Mouse (Mus musculus): Measurements from ENCODE around the gene Elf1. TPM values are rescaled to one million over a fixed set of nuclear protein-coding genes. Genes with fewer than 3 reads are reported as not detected.
"Not testable (repeated sequence)": the region's sequence is repeated elsewhere in the genome, so short reads cannot be mapped to it uniquely, and the experiment has no call there.

Gene Elf1
- polyA plus RNA-seq, 2 experiments = 15.3 to 15.8 TPM

DNA sequence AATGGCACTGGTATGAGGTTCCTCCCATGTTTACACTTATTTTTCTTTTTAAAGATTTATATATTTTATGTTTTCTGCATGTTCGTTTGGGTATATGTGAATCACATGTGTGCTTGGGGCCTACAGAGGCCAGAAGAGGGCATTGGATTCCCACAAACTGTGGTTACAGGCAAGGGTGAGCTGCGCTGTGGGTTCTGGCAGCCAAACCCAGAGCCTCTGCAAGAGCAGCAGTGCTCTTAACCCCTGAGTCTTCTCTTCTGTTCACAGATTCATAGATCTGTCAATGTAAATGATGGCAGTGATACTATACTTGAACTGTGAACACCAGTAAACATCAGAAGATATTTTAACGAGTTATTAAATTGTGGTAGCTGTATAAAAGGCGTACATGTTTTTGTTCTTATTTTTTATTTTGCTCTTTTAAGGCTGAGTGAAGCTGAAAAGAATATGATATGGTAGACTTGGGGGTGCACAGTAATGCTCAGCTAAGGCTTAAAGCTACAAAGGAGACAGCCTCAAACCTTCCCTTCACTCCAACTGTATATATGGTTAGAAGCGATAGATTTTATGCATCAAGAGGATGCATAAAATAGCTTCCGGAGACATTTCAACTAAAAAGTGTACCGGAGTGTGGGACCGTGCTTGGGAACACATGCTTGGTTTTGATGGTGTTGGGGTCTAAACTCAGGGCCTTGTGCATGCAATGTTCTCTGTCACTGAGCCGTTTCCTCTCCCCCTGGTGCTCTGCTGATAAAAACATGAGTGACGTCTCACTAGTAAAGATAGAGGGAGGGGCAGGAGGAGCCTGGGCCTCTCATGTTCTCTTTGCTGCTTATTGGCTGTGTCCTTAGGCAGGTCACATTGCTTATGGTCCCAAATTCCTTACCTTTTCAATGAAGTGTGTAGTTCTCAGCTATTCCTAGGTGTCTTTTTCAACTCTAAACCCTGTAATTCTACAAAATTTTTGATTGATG lies 48.9 kb downstream of the Elf1 start:
- H3K4me1 ChIP-seq (ENCODE audit: control insufficient read depth, insufficient read depth, low read length) = no peaks in the 10 kb centered on the region
- no peaks in the 10 kb centered on the region for H3K36me3 ChIP-seq (ENCODE audit: control insufficient read depth, insufficient read depth, low read length)
- no peak overlapping the region for H3K4me2 ChIP-seq (replicated peaks; ENCODE audit: low read depth, low read length, severe bottlenecking)
- no peak overlapping the region for H3K9ac ChIP-seq (ENCODE audit: low read depth, low read length, severe bottlenecking)
- 79% methylated on average over 10 of the region's 10 CpGs for WGBS
- no peak overlapping the region for H3K27ac ChIP-seq (replicated peaks; ENCODE audit: low read depth, low read length)
- ATAC-seq (ENCODE audit: low FRiP score, low read depth) = no peak
- no peaks in the 10 kb centered on the region for H3K27me3 ChIP-seq (ENCODE audit: control insufficient read depth, insufficient read depth, low read length)
- DNase-seq (ENCODE audit: low spot score) = no peak
- H3K4me3 ChIP-seq (replicated peaks; ENCODE audit: low read length) = no peak overlapping the region
- TF ChIP-seq POLR2A (IDR thresholded peaks at IDR 0.05; ENCODE audit: borderline replicate concordance, extremely low read depth, insufficient read depth, insufficient read length) = no peak
- H3K9me3 ChIP-seq (ENCODE audit: control insufficient read depth, low read length) = no peaks in the 10 kb centered on the region

- no peak for TF ChIP-seq POLR2A (IDR thresholded peaks at IDR 0.05; ENCODE audit: borderline replicate concordance, extremely low read depth, insufficient read depth, insufficient read length)
- Histone ChIP-seq H3K9me3 (ENCODE audit: control insufficient read depth, low read length) (no peaks in the 10 kb centered on the region), H3K9ac (ENCODE audit: low read depth, low read length, severe bottlenecking) (no peak overlapping the region), H3K4me1 (ENCODE audit: control insufficient read depth, insufficient read depth, low read length) (no peaks in the 10 kb centered on the region), H3K36me3 (ENCODE audit: control insufficient read depth, insufficient read depth, low read length) (no peaks in the 10 kb centered on the region), H3K27me3 (ENCODE audit: control insufficient read depth, insufficient read depth, low read length) (no peaks in the 10 kb centered on the region), H3K4me3 (replicated peaks; ENCODE audit: low read length) (no peak overlapping the region), H3K4me2 (replicated peaks; ENCODE audit: low read depth, low read length, severe bottlenecking) (no peak overlapping the region), H3K27ac (replicated peaks; ENCODE audit: low read depth, low read length) (no peak overlapping the region)
- no peak for DNase-seq (ENCODE audit: low spot score)
- 92% methylated on average over 6 of the region's 6 CpGs for WGBS
- ATAC-seq (ENCODE audit: low FRiP score, low read depth) = no peak
These were observed 49.8 kb downstream of the Elf1 start for GRCm38 (mm10) chr14:79530761-79531160.

DNA sequence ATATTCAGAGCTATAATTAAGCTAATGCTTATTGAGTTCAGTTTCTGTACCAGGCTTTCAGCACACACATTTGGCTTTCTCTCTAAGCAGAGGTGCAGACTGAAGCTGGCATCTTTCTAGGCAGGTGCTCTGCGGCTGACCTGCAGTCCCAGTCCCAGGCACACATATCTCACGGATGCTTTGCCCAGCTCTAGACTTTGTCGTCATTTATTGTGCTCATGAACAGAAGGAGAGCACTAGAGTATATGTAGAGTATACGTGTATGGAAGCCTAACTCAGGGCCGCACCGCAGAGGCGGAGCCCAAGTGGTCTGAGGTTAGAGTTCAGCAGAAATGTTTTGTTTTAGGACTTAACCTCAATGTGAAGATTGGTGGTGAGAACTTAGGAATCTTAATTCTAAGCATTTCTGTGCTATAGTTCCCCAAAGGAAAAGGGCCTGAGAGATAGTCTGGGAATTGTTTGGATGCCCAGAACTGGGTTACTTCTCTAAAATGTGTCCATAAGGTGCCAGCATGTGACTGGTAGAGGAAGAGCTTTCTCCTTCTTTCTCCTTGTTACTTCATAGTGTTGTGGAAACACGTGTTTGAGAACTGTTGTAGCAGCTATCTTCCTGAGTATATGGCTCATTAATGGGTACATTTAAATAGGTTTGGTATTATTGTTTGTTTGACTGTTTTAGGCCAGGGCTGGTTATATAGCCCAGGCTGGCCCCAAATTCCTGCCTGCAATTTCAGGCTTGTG lies 51.2 kb downstream of the Elf1 start:
- Histone ChIP-seq H3K4me2 (replicated peaks; ENCODE audit: low read depth, low read length, severe bottlenecking) (no peak overlapping the region), H3K9ac (ENCODE audit: low read depth, low read length, severe bottlenecking) (no peak overlapping the region), H3K4me1 (ENCODE audit: control insufficient read depth, insufficient read depth, low read length) (no peaks in the 10 kb centered on the region), H3K4me3 (replicated peaks; ENCODE audit: low read length) (no peak overlapping the region), H3K36me3 (ENCODE audit: control insufficient read depth, insufficient read depth, low read length) (no peaks in the 10 kb centered on the region), H3K9me3 (ENCODE audit: control insufficient read depth, low read length) (no peaks in the 10 kb centered on the region), H3K27ac (replicated peaks; ENCODE audit: low read depth, low read length) (no peak overlapping the region), H3K27me3 (ENCODE audit: control insufficient read depth, insufficient read depth, low read length) (no peaks in the 10 kb centered on the region)
- DNase-seq (ENCODE audit: low spot score) (no peak), ATAC-seq (ENCODE audit: low FRiP score, low read depth) (no peak)
- 85% methylated on average over 8 of the region's 8 CpGs for WGBS
- TF ChIP-seq POLR2A (IDR thresholded peaks at IDR 0.05; ENCODE audit: borderline replicate concordance, extremely low read depth, insufficient read depth, insufficient read length) = no peak

DNA sequence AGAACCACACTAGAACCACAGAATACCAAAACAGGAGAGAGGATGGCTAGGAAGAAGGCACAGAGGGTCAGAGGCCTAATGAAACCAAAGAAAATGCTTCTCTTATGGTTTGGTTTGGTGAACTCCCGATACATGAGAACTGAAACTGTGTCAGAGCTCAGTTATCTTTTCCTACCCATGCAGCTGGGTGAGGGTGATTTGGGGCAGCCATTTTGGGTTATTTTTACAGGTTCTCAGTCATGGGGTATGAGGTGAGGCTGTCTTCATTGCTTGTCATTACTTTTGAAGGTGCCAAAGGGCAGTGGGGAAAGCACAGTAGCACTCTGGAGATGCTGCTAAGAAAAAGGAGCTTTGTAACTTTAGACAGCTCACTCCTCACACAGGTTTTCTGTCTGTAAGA lies 52.4 kb downstream of the Elf1 start:
- H3K27ac ChIP-seq (replicated peaks; ENCODE audit: low read depth, low read length) = no peak overlapping the region
- no peaks in the 10 kb centered on the region for H3K36me3 ChIP-seq (ENCODE audit: control insufficient read depth, insufficient read depth, low read length)
- no peaks in the 10 kb centered on the region for H3K4me1 ChIP-seq (ENCODE audit: control insufficient read depth, insufficient read depth, low read length)
- no peak overlapping the region for H3K4me3 ChIP-seq (replicated peaks; ENCODE audit: low read length)
- no peak for ATAC-seq (ENCODE audit: low FRiP score, low read depth)
- no peaks in the 10 kb centered on the region for H3K9me3 ChIP-seq (ENCODE audit: control insufficient read depth, low read length)
- no peak overlapping the region for H3K9ac ChIP-seq (ENCODE audit: low read depth, low read length, severe bottlenecking)
- TF ChIP-seq POLR2A (IDR thresholded peaks at IDR 0.05; ENCODE audit: borderline replicate concordance, extremely low read depth, insufficient read depth, insufficient read length) = no peak
- no peaks in the 10 kb centered on the region for H3K27me3 ChIP-seq (ENCODE audit: control insufficient read depth, insufficient read depth, low read length)
- H3K4me2 ChIP-seq (replicated peaks; ENCODE audit: low read depth, low read length, severe bottlenecking) = no peak overlapping the region
- 83% methylated on average over 1 of the region's 1 CpGs for WGBS
- DNase-seq (ENCODE audit: low spot score) = no peak

GRCm38 (mm10) chr14:79534206-79534605 lies 53.2 kb downstream of the Elf1 start:
- Histone ChIP-seq H3K27me3 (ENCODE audit: control insufficient read depth, insufficient read depth, low read length) (no peaks in the 10 kb centered on the region), H3K4me1 (ENCODE audit: control insufficient read depth, insufficient read depth, low read length) (no peaks in the 10 kb centered on the region), H3K4me3 (replicated peaks; ENCODE audit: low read length) (no peak overlapping the region), H3K9me3 (ENCODE audit: control insufficient read depth, low read length) (no peaks in the 10 kb centered on the region), H3K4me2 (replicated peaks; ENCODE audit: low read depth, low read length, severe bottlenecking) (no peak overlapping the region), H3K9ac (ENCODE audit: low read depth, low read length, severe bottlenecking) (no peak overlapping the region), H3K36me3 (ENCODE audit: control insufficient read depth, insufficient read depth, low read length) (no peaks in the 10 kb centered on the region), H3K27ac (replicated peaks; ENCODE audit: low read depth, low read length) (no peak overlapping the region)
- no peak for TF ChIP-seq POLR2A (IDR thresholded peaks at IDR 0.05; ENCODE audit: borderline replicate concordance, extremely low read depth, insufficient read depth, insufficient read length)
- no peak for ATAC-seq (ENCODE audit: low FRiP score, low read depth)
- no peak for DNase-seq (ENCODE audit: low spot score)
- 92% methylated on average over 3 of the region's 3 CpGs for WGBS

GRCm38 (mm10) chr14:79534656-79535055 lies 53.7 kb downstream of the Elf1 start:
- WGBS = 88% methylated on average over 4 of the region's 4 CpGs
- not testable (repeated sequence) for H3K4me1 ChIP-seq (ENCODE audit: control insufficient read depth, insufficient read depth, low read length); H3K27ac ChIP-seq (replicated peaks; ENCODE audit: low read depth, low read length); H3K9me3 ChIP-seq (ENCODE audit: control insufficient read depth, low read length); H3K9ac ChIP-seq (ENCODE audit: low read depth, low read length, severe bottlenecking); ATAC-seq (ENCODE audit: low FRiP score, low read depth); H3K4me2 ChIP-seq (replicated peaks; ENCODE audit: low read depth, low read length, severe bottlenecking); DNase-seq (ENCODE audit: low spot score); H3K36me3 ChIP-seq (ENCODE audit: control insufficient read depth, insufficient read depth, low read length); H3K4me3 ChIP-seq (replicated peaks; ENCODE audit: low read length); H3K27me3 ChIP-seq (ENCODE audit: control insufficient read depth, insufficient read depth, low read length)
